Comparison of ENCODE assay signal across 6 mouse cellular contexts in genomic region chr12:20292368-20292767, GRCm38 (mm10).
DNase-seq lines count a peak whose midpoint lies in the region; TF ChIP-seq lines count a peak whose summit lies in the region.
"Not testable (repeated sequence)": the region's sequence is repeated elsewhere in the genome, so short reads cannot be mapped to it uniquely, and the experiment has no call there.

No protein-coding gene starts in this region.

- H3K4me1 ChIP-seq in MEL (ENCODE audit: control insufficient read depth in 1 of 2, insufficient read depth in 2 of 2, low read length in 2 of 2): not testable (repeated sequence)

- TF ChIP-seq CTCF in MEL (IDR thresholded peaks at IDR 0.05 in 2 of 3, conservative IDR thresholded peaks at IDR 0.05 in 1 of 3; ENCODE audit: control insufficient read depth in 1 of 3, insufficient read depth in 1 of 3, low read depth in 2 of 3, low read length in 3 of 3, poor library complexity in 1 of 3, severe bottlenecking in 1 of 3): peak in 1 of 3 experiments; percentile 14; a peak in 1 of 6 replicates

- H3K27ac ChIP-seq in MEL (ENCODE audit: control insufficient read depth, low read depth, low read length): not testable (repeated sequence)

- TF ChIP-seq RAD21 in MEL (IDR thresholded peaks at IDR 0.05; ENCODE audit: low read depth, low read length): peak; percentile 8; the same call in 1 of the 2 replicates

- not testable (repeated sequence) for TF ChIP-seq POLR2A in MEL (IDR thresholded peaks at IDR 0.05; ENCODE audit: control insufficient read depth in 1 of 2, insufficient read depth in 1 of 2, low read depth in 1 of 2, low read length in 2 of 2, poor library complexity in 1 of 2)

- H3K4me3 ChIP-seq in MEL (ENCODE audit: control insufficient read depth in 1 of 2, insufficient read depth in 1 of 2, low read depth in 2 of 2, low read length in 2 of 2): not testable (repeated sequence)

- not testable (repeated sequence) for H3K9me3 ChIP-seq in MEL (replicated peaks; ENCODE audit: insufficient read depth, low read length)

- DNase-seq in 3T3-L1 (ENCODE audit: low read depth, low spot score): peak; percentile 73
- DNase-seq in ES-CJ7 (ENCODE audit: low read depth, low spot score): peak; percentile 87
- DNase-seq in MEL (ENCODE audit: low read depth, low spot score): peak; percentile 7
- peak; percentile 89 for DNase-seq in R1 (ENCODE audit: low read depth, low spot score)
- peak; percentile 62 for DNase-seq in adipocyte (ENCODE audit: low spot score)
- DNase-seq in retina, embryonic 14.5 days (ENCODE audit: low spot score): peak; percentile 3

- H3K79me2 ChIP-seq in MEL (ENCODE audit: control insufficient read depth, insufficient read depth, low read length, poor library complexity): not testable (repeated sequence)

- H3K36me3 ChIP-seq in MEL (ENCODE audit: control insufficient read depth in 1 of 2, insufficient read depth in 2 of 2, low read length in 2 of 2): not testable (repeated sequence)

- TF ChIP-seq EP300 in MEL (IDR thresholded peaks at IDR 0.05; ENCODE audit: low read depth in 1 of 2, low read length in 2 of 2): not testable (repeated sequence)

- H3K27me3 ChIP-seq in MEL (ENCODE audit: control insufficient read depth in 1 of 2, insufficient read depth in 2 of 2, low read length in 2 of 2): not testable (repeated sequence)

- not testable (repeated sequence) for H3K9ac ChIP-seq in MEL (ENCODE audit: control insufficient read depth, low read depth, low read length, poor library complexity, severe bottlenecking)

TF ChIP-seq in MEL, 35 proteins besides CTCF, POLR2A, EP300 and RAD21:
- TF ChIP-seq SMC3 (IDR thresholded peaks at IDR 0.05; ENCODE audit: low read depth, low read length): 0 out of 2 replicates have a peak, but pooled peaks have one; percentile 11

Comparison
In these comparisons a context has a peak if more than half of its experiments do, and no peak if none do; other contexts are left out.
1. DNase-seq: peak in every context shown above with its lines; median percentile 89 in R1; 87 in ES-CJ7; 73 in 3T3-L1; 62 in adipocyte; 7 in MEL; 3 in retina, embryonic 14.5 days.